ENCODE assay signal across 8 mouse cellular contexts in the genomic region with DNA sequence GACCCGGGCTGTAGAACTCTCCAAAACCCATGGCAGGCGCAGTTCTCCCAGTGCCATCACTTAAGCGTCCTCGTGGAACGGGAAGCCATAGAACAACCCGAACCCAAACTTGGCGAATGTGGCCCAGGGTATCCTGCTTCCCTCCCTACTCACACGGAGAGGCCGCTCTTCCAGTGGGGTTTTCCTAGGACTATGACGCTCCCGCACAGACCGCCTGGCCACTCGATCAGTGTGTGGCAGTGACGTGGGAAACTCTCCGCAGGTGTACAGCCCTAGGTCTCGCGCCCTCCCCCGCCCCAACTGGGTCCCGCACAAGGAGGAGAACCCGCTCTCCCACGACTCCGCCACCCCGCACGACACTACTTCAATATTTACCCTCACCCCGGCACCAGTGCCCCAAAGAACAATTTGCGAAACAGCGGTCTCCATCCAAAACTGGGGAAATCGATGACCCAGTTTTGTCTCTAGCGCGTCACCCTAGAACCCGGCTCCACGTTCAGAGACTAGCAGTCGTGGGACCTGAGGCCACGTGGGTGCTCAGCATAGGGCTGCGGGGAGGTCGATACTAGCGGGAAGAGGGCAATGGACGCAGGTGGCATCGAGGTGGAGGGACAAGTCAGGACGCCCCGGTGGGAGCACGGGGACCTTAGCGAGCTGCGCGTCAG. TPM values are rescaled to one million over a fixed set of nuclear protein-coding genes. Genes with fewer than 3 reads are reported as not detected.
DNase-seq lines count a peak whose midpoint lies in the region; ATAC-seq and TF ChIP-seq lines count a peak whose summit lies in the region.

No protein-coding gene starts in this region.

- H3K9ac ChIP-seq in liver, adult 2 months (ENCODE audit: low read depth, low read length): peak overlapping the region; percentile 92
- peak overlapping the region; percentile 65 for H3K9ac ChIP-seq in embryonic facial prominence, embryonic 14.5 days (ENCODE audit: low read depth, low read length)
- H3K9ac ChIP-seq in intestine, postnatal 0 days (ENCODE audit: low read depth, low read length): 0 out of 2 replicates have a peak overlapping the region, but pooled peaks have one; percentile 22
- H3K9ac ChIP-seq in neural tube, embryonic 15.5 days (replicated peaks): peak overlapping the region; percentile 56

- peak overlapping the region; percentile 83 for H3K4me3 ChIP-seq in liver, adult 2 months (ENCODE audit: insufficient read depth, low read depth, low read length)
- peak overlapping the region; percentile 52 for H3K4me3 ChIP-seq in embryonic facial prominence, embryonic 14.5 days (ENCODE audit: low read depth, low read length)
- H3K4me3 ChIP-seq in intestine, postnatal 0 days (ENCODE audit: low read depth, low read length): peak overlapping the region; percentile 47
- peak overlapping the region; percentile 56 for H3K4me3 ChIP-seq in neural tube, embryonic 15.5 days (replicated peaks)

- no peak for TF ChIP-seq CTCF in liver, adult 2 months (IDR thresholded peaks at IDR 0.05; ENCODE audit: low read depth, low read length)
- TF ChIP-seq CTCF in intestine, postnatal 0 days (IDR thresholded peaks at IDR 0.05; ENCODE audit: low read depth): no peak

- H3K4me2 ChIP-seq in embryonic facial prominence, embryonic 14.5 days (ENCODE audit: low read depth, low read length): peak overlapping the region; percentile 86
- H3K4me2 ChIP-seq in intestine, postnatal 0 days (replicated peaks; ENCODE audit: low read depth): peak overlapping the region; percentile 85
- H3K4me2 ChIP-seq in neural tube, embryonic 15.5 days: peak overlapping the region; percentile 99

- no peaks in the 10 kb centered on the region for H3K9me3 ChIP-seq in embryonic facial prominence, embryonic 14.5 days (ENCODE audit: control insufficient read depth, low read length)
- H3K9me3 ChIP-seq in intestine, postnatal 0 days (ENCODE audit: control insufficient read depth): no peaks in the 10 kb centered on the region
- no peaks in the 10 kb centered on the region for H3K9me3 ChIP-seq in neural tube, embryonic 15.5 days (replicated peaks)

- WGBS in liver, adult 2 months: 1% methylated on average over 45 of the region's 45 CpGs
- WGBS in embryonic facial prominence, embryonic 14.5 days: 5% methylated on average over 42 of the region's 45 CpGs
- WGBS in intestine, postnatal 0 days: 4% methylated on average over 45 of the region's 45 CpGs
- WGBS in neural tube, embryonic 15.5 days: 4% methylated on average over 45 of the region's 45 CpGs

- peaks cover 10% of the 10 kb centered on the region; the same call in 1 of the 2 replicates for H3K79me2 ChIP-seq in liver, adult 2 months (ENCODE audit: control insufficient read depth, insufficient read depth, low read length)

- H3K36me3 ChIP-seq in liver, adult 2 months (ENCODE audit: control insufficient read depth, insufficient read depth, low read length): no peaks in the 10 kb centered on the region
- no peaks in the 10 kb centered on the region for H3K36me3 ChIP-seq in embryonic facial prominence, embryonic 14.5 days (ENCODE audit: control insufficient read depth, insufficient read depth, low read length)
- H3K36me3 ChIP-seq in intestine, postnatal 0 days (ENCODE audit: control insufficient read depth, insufficient read depth): no peaks in the 10 kb centered on the region
- H3K36me3 ChIP-seq in neural tube, embryonic 15.5 days: no peaks in the 10 kb centered on the region

- ATAC-seq in embryonic facial prominence, embryonic 14.5 days (ENCODE audit: low read depth): peak; percentile 22; the same call in 1 of the 2 replicates
- no peak; the same call in 1 of the 2 replicates for ATAC-seq in intestine, postnatal 0 days
- peak; percentile 53; the same call in 1 of the 2 replicates for ATAC-seq in neural tube, embryonic 15.5 days (ENCODE audit: low FRiP score)

- peaks cover 28% of the 10 kb centered on the region for H3K4me1 ChIP-seq in liver, adult 2 months (ENCODE audit: control insufficient read depth, insufficient read depth, low read length)
- H3K4me1 ChIP-seq in embryonic facial prominence, embryonic 14.5 days (ENCODE audit: control insufficient read depth, insufficient read depth, low read length): peaks cover 14% of the 10 kb centered on the region
- no peaks in the 10 kb centered on the region for H3K4me1 ChIP-seq in intestine, postnatal 0 days (replicated peaks; ENCODE audit: control insufficient read depth, insufficient read depth, low read length)
- peaks cover 20% of the 10 kb centered on the region for H3K4me1 ChIP-seq in neural tube, embryonic 15.5 days

- peak; percentile 95 for DNase-seq in liver, adult 2 months (ENCODE audit: extremely low read depth, low read depth, low spot score)
- DNase-seq in liver: no peak
- no peak for DNase-seq in embryonic facial prominence, embryonic 14.5 days (ENCODE audit: low spot score)
- DNase-seq in gastrocnemius, postnatal 25 days: no peak
- DNase-seq in thymus, postnatal 36 days: no peak
- DNase-seq in cerebellum, postnatal 14 days: no peak

- H3K27ac ChIP-seq in liver, adult 2 months (replicated peaks; ENCODE audit: insufficient read depth, low read depth, low read length): peak overlapping the region; percentile 99
- no peak overlapping the region for H3K27ac ChIP-seq in embryonic facial prominence, embryonic 14.5 days (replicated peaks; ENCODE audit: low read depth, low read length)
- no peak overlapping the region for H3K27ac ChIP-seq in intestine, postnatal 0 days (ENCODE audit: low read depth, low read length)
- peak overlapping the region; percentile 64; the same call in 1 of the 2 replicates for H3K27ac ChIP-seq in neural tube, embryonic 15.5 days (replicated peaks)

- H3K27me3 ChIP-seq in liver, adult 2 months (ENCODE audit: control insufficient read depth, insufficient read depth, low read length): no peaks in the 10 kb centered on the region
- H3K27me3 ChIP-seq in embryonic facial prominence, embryonic 14.5 days (replicated peaks; ENCODE audit: control insufficient read depth, insufficient read depth, low read length): peaks cover 19% of the 10 kb centered on the region
- peaks cover 15% of the 10 kb centered on the region for H3K27me3 ChIP-seq in intestine, postnatal 0 days (replicated peaks; ENCODE audit: control insufficient read depth, insufficient read depth, low read length)
- H3K27me3 ChIP-seq in neural tube, embryonic 15.5 days (replicated peaks): peaks cover 24% of the 10 kb centered on the region

- no peak for TF ChIP-seq POLR2A in liver, adult 2 months (IDR thresholded peaks at IDR 0.05; ENCODE audit: extremely low read depth, insufficient read depth, low read length)

RNA-seq across cellular contexts. Expression of a gene that starts 0.6 kb away (rescaled TPM):
- total RNA-seq in liver, adult 2 months (2014; rRNA removed): 236 and 490 TPM in 2 replicates
- 782 and 968 TPM in 2 replicates for polyA plus RNA-seq in liver, adult 2 months (2012; rRNA removed)
- 3.9 and 4.8 TPM in 2 replicates for polyA plus RNA-seq in embryonic facial prominence, embryonic 14.5 days (2014; fragmentation: Nextera tagmentation; extraction: Ambion mirVana)
- polyA plus RNA-seq in intestine, postnatal 0 days (2015; fragmentation: Nextera tagmentation; extraction: Ambion mirVana): 0.09 and 0.55 TPM in 2 replicates
- 12.0 and 12.4 TPM in 2 replicates for polyA plus RNA-seq in neural tube, embryonic 15.5 days (2015; fragmentation: Nextera tagmentation; extraction: Ambion mirVana)
- 1 to 10 TPM in 1 of 2 experiments, under 1 TPM in 1; 0.59 to 1.7 TPM for total RNA-seq in gastrocnemius, postnatal 25 days (2021)

RNA-seq across cellular contexts. Expression of a gene that starts 22.3 kb away (rescaled TPM):
- 53.5 and 57.1 TPM in 2 replicates for total RNA-seq in liver, adult 2 months (2014; rRNA removed)
- 40.4 and 42.7 TPM in 2 replicates for polyA plus RNA-seq in liver, adult 2 months (2012; rRNA removed)
- 134 and 139 TPM in 2 replicates for polyA plus RNA-seq in embryonic facial prominence, embryonic 14.5 days (2014; fragmentation: Nextera tagmentation; extraction: Ambion mirVana)
- 151 TPM in 2 replicates for polyA plus RNA-seq in intestine, postnatal 0 days (2015; fragmentation: Nextera tagmentation; extraction: Ambion mirVana)
- 176 and 225 TPM in 2 replicates for polyA plus RNA-seq in neural tube, embryonic 15.5 days (2015; fragmentation: Nextera tagmentation; extraction: Ambion mirVana)
- 10 to 100 TPM; 57.1 to 65.9 TPM for total RNA-seq in gastrocnemius, postnatal 25 days (2021)

RNA-seq across cellular contexts. Expression of a gene that starts 41.2 kb away (rescaled TPM):
- not detected in 2 replicates for total RNA-seq in liver, adult 2 months (2014; rRNA removed)
- polyA plus RNA-seq in liver, adult 2 months (2012; rRNA removed): not detected in 2 replicates
- 0.41 and 0.89 TPM in 2 replicates for polyA plus RNA-seq in embryonic facial prominence, embryonic 14.5 days (2014; fragmentation: Nextera tagmentation; extraction: Ambion mirVana)
- polyA plus RNA-seq in intestine, postnatal 0 days (2015; fragmentation: Nextera tagmentation; extraction: Ambion mirVana): 0.09 TPM in 1 of 2 replicates, not detected in the other
- polyA plus RNA-seq in neural tube, embryonic 15.5 days (2015; fragmentation: Nextera tagmentation; extraction: Ambion mirVana): 0.14 TPM in 1 of 2 replicates, not detected in the other
- not detected for total RNA-seq in gastrocnemius, postnatal 25 days (2021)

Comparison
In these comparisons a context has a peak if more than half of its experiments do, and no peak if none do; other contexts are left out.
1. H3K27ac ChIP-seq: peak in liver, adult 2 months (single experiment) and neural tube, embryonic 15.5 days (single experiment); none in embryonic facial prominence, embryonic 14.5 days (single experiment) and intestine, postnatal 0 days (single experiment).
2. H3K9ac ChIP-seq: peak in every context shown above with its lines; median percentile 92 in liver, adult 2 months; 65 in embryonic facial prominence, embryonic 14.5 days; 56 in neural tube, embryonic 15.5 days; 22 in intestine, postnatal 0 days.
3. RNA of a gene that starts 0.6 kb away (polyA plus RNA-seq): 782 to 968 TPM in liver, adult 2 months; 12.0 to 12.4 TPM in neural tube, embryonic 15.5 days, 3.9 to 4.8 TPM in embryonic facial prominence, embryonic 14.5 days and 0.09 to 0.55 TPM in intestine, postnatal 0 days; every median in the first group is over 10 times any median in the second.
4. Peak in every context shown above with its lines, with median percentiles within 50 percentile points of each other: H3K4me3 ChIP-seq and H3K4me2 ChIP-seq.